Mouse (Mus musculus): ENCODE results near the gene Myl7.

DNA sequence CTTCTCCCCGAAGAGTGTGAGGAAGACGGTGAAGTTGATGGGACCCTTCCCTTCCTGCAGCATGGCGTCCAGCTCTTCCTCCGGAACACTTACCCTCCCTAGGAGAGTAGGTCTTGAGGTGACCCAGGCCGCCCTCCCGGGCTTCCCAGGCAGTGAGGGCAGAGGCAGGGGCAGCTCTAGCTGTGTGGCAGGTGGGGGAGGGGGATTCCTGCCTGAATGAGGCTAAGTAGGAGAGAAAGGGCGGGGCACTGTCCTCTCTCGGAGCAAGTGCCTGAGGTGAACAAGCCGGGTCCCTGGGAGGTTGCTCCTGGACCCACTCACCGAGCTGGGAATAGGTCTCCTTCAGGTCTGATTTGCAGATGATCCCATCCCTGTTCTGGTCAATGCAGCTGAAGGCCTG, 743 bp downstream of the Myl7 start:
- no peak for TF ChIP-seq CTCF (IDR thresholded peaks at IDR 0.05; ENCODE audit: low read depth, low read length)
- TF ChIP-seq POLR2A (IDR thresholded peaks at IDR 0.05; ENCODE audit: insufficient read depth, low read length): no peak
